Mouse (Mus musculus): ENCODE results near the gene Gm4340. TPM values are rescaled to one million over a fixed set of nuclear protein-coding genes. Genes with fewer than 3 reads are reported as not detected.
"Not testable (repeated sequence)": the region's sequence is repeated elsewhere in the genome, so short reads cannot be mapped to it uniquely, and the experiment has no call there.

The Gm4340 gene
- polyA plus RNA-seq (2016; fragmentation: Nextera tagmentation; extraction: Ambion mirVana) = not detected in 2 replicates

GRCm38 (mm10) chr10:104193742-104194141 lies at the start of gene Gm4340:
Gene Gm4340 (plus strand): TSS chr10:104194042.
- not testable (repeated sequence) for H3K36me3 ChIP-seq (replicated peaks); DNase-seq (ENCODE audit: extremely low spot score, low spot score); H3K4me1 ChIP-seq; H3K9me3 ChIP-seq; H3K27me3 ChIP-seq (ENCODE audit: poor library complexity, severe bottlenecking); H3K4me3 ChIP-seq; H3K27ac ChIP-seq
- WGBS = no CpG with 5 or more reads among the region's 3 CpGs

GRCm38 (mm10) chr10:104151197-104151596 lies 42.6 kb upstream of the Gm4340 start, which contains the start of gene Gm6763:
Gene Gm6763 (plus strand): TSS chr10:104151497.
- H3K4me3 ChIP-seq; H3K36me3 ChIP-seq (replicated peaks); H3K27me3 ChIP-seq (ENCODE audit: poor library complexity, severe bottlenecking); DNase-seq (ENCODE audit: extremely low spot score, low spot score); H3K9me3 ChIP-seq; H3K27ac ChIP-seq; H3K4me1 ChIP-seq: not testable (repeated sequence)
- no CpG with 5 or more reads among the region's 3 CpGs for WGBS

GRCm38 (mm10) chr10:104159706-104160105 lies 34.1 kb upstream of the Gm4340 start, which contains the start of gene Gm8764:
Gene Gm8764 (plus strand): TSS chr10:104160006.
- H3K4me1 ChIP-seq; H3K9me3 ChIP-seq; H3K27me3 ChIP-seq (ENCODE audit: poor library complexity, severe bottlenecking); H3K27ac ChIP-seq; DNase-seq (ENCODE audit: extremely low spot score, low spot score); H3K4me3 ChIP-seq; H3K36me3 ChIP-seq (replicated peaks): not testable (repeated sequence)
- no CpG with 5 or more reads among the region's 3 CpGs for WGBS

- not testable (repeated sequence) for H3K4me3 ChIP-seq; H3K27me3 ChIP-seq (ENCODE audit: poor library complexity, severe bottlenecking); H3K9me3 ChIP-seq; H3K27ac ChIP-seq; H3K36me3 ChIP-seq (replicated peaks); DNase-seq (ENCODE audit: extremely low spot score, low spot score); H3K4me1 ChIP-seq
- WGBS = no CpG with 5 or more reads among the region's 3 CpGs
Observed at GRCm38 (mm10) chr10:104168215-104168614, 25.6 kb upstream of the Gm4340 start, which contains the start of gene Gm21304. Gene Gm21304 (plus strand): TSS chr10:104168515.

- no CpG with 5 or more reads among the region's 3 CpGs for WGBS
- not testable (repeated sequence) for H3K27ac ChIP-seq; H3K4me3 ChIP-seq; H3K36me3 ChIP-seq (replicated peaks); H3K27me3 ChIP-seq (ENCODE audit: poor library complexity, severe bottlenecking); DNase-seq (ENCODE audit: extremely low spot score, low spot score); H3K9me3 ChIP-seq; H3K4me1 ChIP-seq
Observed at GRCm38 (mm10) chr10:104176724-104177123, 17.1 kb upstream of the Gm4340 start, which contains the start of gene Gm21312. Gene Gm21312 (plus strand): TSS chr10:104177024.

GRCm38 (mm10) chr10:104185233-104185632 lies 8.6 kb upstream of the Gm4340 start, which contains the start of gene Gm20765:
Gene Gm20765 (plus strand): TSS chr10:104185533.
- not testable (repeated sequence) for H3K27ac ChIP-seq; H3K4me1 ChIP-seq; DNase-seq (ENCODE audit: extremely low spot score, low spot score); H3K4me3 ChIP-seq; H3K36me3 ChIP-seq (replicated peaks); H3K27me3 ChIP-seq (ENCODE audit: poor library complexity, severe bottlenecking); H3K9me3 ChIP-seq
- WGBS = no CpG with 5 or more reads among the region's 3 CpGs

- WGBS = 90% methylated on average over 1 of the region's 1 CpGs
- H3K27ac ChIP-seq = no peak overlapping the region
- H3K27me3 ChIP-seq (ENCODE audit: poor library complexity, severe bottlenecking) = no peaks in the 10 kb centered on the region
- H3K4me1 ChIP-seq = no peaks in the 10 kb centered on the region
- no peak overlapping the region for H3K4me3 ChIP-seq
- H3K9me3 ChIP-seq = no peaks in the 10 kb centered on the region
- H3K36me3 ChIP-seq (replicated peaks) = no peaks in the 10 kb centered on the region
- DNase-seq (ENCODE audit: extremely low spot score, low spot score) = no peak
Observed at GRCm38 (mm10) chr10:104209655-104210054, 15.8 kb downstream of the Gm4340 start.

GRCm38 (mm10) chr10:104210268-104210990 lies 16.6 kb downstream of the Gm4340 start:
- H3K27me3 ChIP-seq (ENCODE audit: poor library complexity, severe bottlenecking) = no peaks in the 10 kb centered on the region
- no peak for DNase-seq (ENCODE audit: extremely low spot score, low spot score)
- H3K36me3 ChIP-seq (replicated peaks) = no peaks in the 10 kb centered on the region
- H3K9me3 ChIP-seq = no peaks in the 10 kb centered on the region
- no peaks in the 10 kb centered on the region for H3K4me1 ChIP-seq
- WGBS = 71% methylated on average over 3 of the region's 3 CpGs
- no peak overlapping the region for H3K27ac ChIP-seq
- H3K4me3 ChIP-seq = no peak overlapping the region

- Histone ChIP-seq H3K36me3 (replicated peaks) (no peaks in the 10 kb centered on the region), H3K9me3 (no peaks in the 10 kb centered on the region), H3K4me3 (no peak overlapping the region), H3K4me1 (no peaks in the 10 kb centered on the region), H3K27me3 (ENCODE audit: poor library complexity, severe bottlenecking) (no peaks in the 10 kb centered on the region), H3K27ac (no peak overlapping the region)
- 87% methylated on average over 5 of the region's 5 CpGs for WGBS
- no peak for DNase-seq (ENCODE audit: extremely low spot score, low spot score)
Observed at GRCm38 (mm10) chr10:104214527-104214926, 20.7 kb downstream of the Gm4340 start.

- H3K4me3 ChIP-seq = no peak overlapping the region
- H3K27me3 ChIP-seq (ENCODE audit: poor library complexity, severe bottlenecking) = no peaks in the 10 kb centered on the region
- H3K9me3 ChIP-seq = no peaks in the 10 kb centered on the region
- no peak for DNase-seq (ENCODE audit: extremely low spot score, low spot score)
- H3K27ac ChIP-seq = no peak overlapping the region
- no peaks in the 10 kb centered on the region for H3K36me3 ChIP-seq (replicated peaks)
- WGBS = 88% methylated on average over 6 of the region's 6 CpGs
- H3K4me1 ChIP-seq = no peaks in the 10 kb centered on the region
Observed at GRCm38 (mm10) chr10:104220303-104221021, 26.6 kb downstream of the Gm4340 start.

Other genes starting within 250 kb of the Gm4340 start
- gene Gm21293, start 51.1 kb upstream of the Gm4340 start, polyA plus RNA-seq (2016; fragmentation: Nextera tagmentation; extraction: Ambion mirVana) = not detected in 2 replicates
- gene Gm6763, start 42.5 kb upstream of the Gm4340 start, polyA plus RNA-seq (2016; fragmentation: Nextera tagmentation; extraction: Ambion mirVana) = not detected in 2 replicates
- gene Gm8764, start 34.0 kb upstream of the Gm4340 start, polyA plus RNA-seq (2016; fragmentation: Nextera tagmentation; extraction: Ambion mirVana) = not detected in 2 replicates
- gene Gm21304, start 25.5 kb upstream of the Gm4340 start, polyA plus RNA-seq (2016; fragmentation: Nextera tagmentation; extraction: Ambion mirVana) = not detected in 2 replicates
- not detected in 2 replicates for gene Gm21312, start 17.0 kb upstream of the Gm4340 start, polyA plus RNA-seq (2016; fragmentation: Nextera tagmentation; extraction: Ambion mirVana)
- gene Gm20765, start 8.5 kb upstream of the Gm4340 start, polyA plus RNA-seq (2016; fragmentation: Nextera tagmentation; extraction: Ambion mirVana) = not detected in 2 replicates